Mouse (Mus musculus) heart, adult 2 months (tissue): Measurements from ENCODE around the gene Gnpat. TPM values are rescaled to one million over a fixed set of nuclear protein-coding genes. Genes with fewer than 3 reads are reported as not detected.
A peak's percentile ranks its signal among the peaks of the same experiment; 100 is the strongest.

ENCODE experiments used
- DNase-seq, 2 experiments: peaks; one replicate each; pipeline ENCODE4 v3.0.0; 2021
- H3K27ac ChIP-seq: fragments of 200-600 bp; 2 replicates; pipeline ENCODE4 v1.8.1; 2022
- H3K27me3 ChIP-seq: fragments of 200-500 bp; 2 replicates; pipeline ENCODE4 v1.6.1; 2012; ENCODE audit warnings: mild to moderate bottlenecking, low read length, inconsistent platforms, mixed read lengths; ENCODE audit not compliant: control insufficient read depth, insufficient read depth
- H3K36me3 ChIP-seq: fragments of 200-500 bp; 2 replicates; pipeline ENCODE4 v1.6.1; 2012; ENCODE audit warnings: low read length, inconsistent platforms; ENCODE audit not compliant: control insufficient read depth, insufficient read depth
- H3K4me1 ChIP-seq: fragments of 200-500 bp; 2 replicates; pipeline ENCODE4 v1.6.1; 2011; ENCODE audit warnings: low read length; ENCODE audit not compliant: control insufficient read depth, insufficient read depth
- H3K4me3 ChIP-seq: fragments of 200-600 bp; 2 replicates; pipeline ENCODE4 v1.8.1; 2022
- H3K79me2 ChIP-seq: fragments of 200-500 bp; replicated peaks from 2 replicates; pipeline ENCODE4 v1.6.1; 2012; ENCODE audit warnings: mild to moderate bottlenecking, inconsistent platforms, low read length, moderate library complexity, mixed read lengths; ENCODE audit not compliant: control insufficient read depth, insufficient read depth
- H3K9ac ChIP-seq: fragments of 200-500 bp; 2 replicates; pipeline ENCODE4 v1.6.1; 2012; ENCODE audit warnings: low read depth, mild to moderate bottlenecking, control low read depth, inconsistent platforms, low read length, mixed read lengths
- CTCF ChIP-seq: fragments of 200-600 bp; IDR thresholded peaks from 2 replicates; pipeline ENCODE4 v1.8.1; 2022; ENCODE audit warnings: antibody characterized with exemption, mild to moderate bottlenecking, moderate library complexity
- EP300 ChIP-seq: fragments of 200-500 bp; IDR thresholded peaks from 2 replicates; pipeline ENCODE4 v1.6.1; 2011; ENCODE audit warnings: low read depth, low read length, control low read depth; ENCODE audit not compliant: insufficient read depth
- POLR2A ChIP-seq: fragments of 200-500 bp; IDR thresholded peaks from 2 replicates; pipeline ENCODE4 v1.6.1; 2011; ENCODE audit warnings: mild to moderate bottlenecking, low read depth, low read length, control low read depth; ENCODE audit not compliant: insufficient read depth
- WGBS: fragments of 180-500 bp; shearing (Covaris S2); methylation state at CpG from one replicate; pipeline ENCODE4 v1.1.7; 2018; 5-methylcytosine and 5-hydroxymethylcytosine counted together
- intact Hi-C: fragments of 180-260 bp; cut with DNase I; formaldehyde crosslinking; loops from one replicate; pipeline ENCODE4 v1.15.1; 2025
- long read RNA-seq: library from polyadenylated mRNA; stranded (forward); transcript quantifications from one replicate; pipeline ENCODE4 v2.0.0, GENCODE M21; 2021
- polyA plus RNA-seq: library from polyadenylated mRNA; depleted of rRNA; stranded (reverse); fragments of >200 nt; gene quantifications from 2 replicates; pipeline ENCODE4 v1.2.3, GENCODE M21; 2012; rRNA removed
- total RNA-seq, 2 experiments: library from RNA; stranded (reverse); gene quantifications; 2 replicates each; pipeline ENCODE4 v1.2.3; 2021

Gene Gnpat
- 100 to 1,000 TPM; 169 to 189 TPM for total RNA-seq
- 199 and 263 TPM in 2 replicates for polyA plus RNA-seq
- long read RNA-seq, transcript Gnpat-201 (16 exons, 2,984 nt) = major isoform, 127 of 173 reads
- long read RNA-seq, partial matches to known transcripts = 23 of 173 reads
- long read RNA-seq, other reads (novel, unspliced or antisense) = 22 of 173 reads

DNA sequence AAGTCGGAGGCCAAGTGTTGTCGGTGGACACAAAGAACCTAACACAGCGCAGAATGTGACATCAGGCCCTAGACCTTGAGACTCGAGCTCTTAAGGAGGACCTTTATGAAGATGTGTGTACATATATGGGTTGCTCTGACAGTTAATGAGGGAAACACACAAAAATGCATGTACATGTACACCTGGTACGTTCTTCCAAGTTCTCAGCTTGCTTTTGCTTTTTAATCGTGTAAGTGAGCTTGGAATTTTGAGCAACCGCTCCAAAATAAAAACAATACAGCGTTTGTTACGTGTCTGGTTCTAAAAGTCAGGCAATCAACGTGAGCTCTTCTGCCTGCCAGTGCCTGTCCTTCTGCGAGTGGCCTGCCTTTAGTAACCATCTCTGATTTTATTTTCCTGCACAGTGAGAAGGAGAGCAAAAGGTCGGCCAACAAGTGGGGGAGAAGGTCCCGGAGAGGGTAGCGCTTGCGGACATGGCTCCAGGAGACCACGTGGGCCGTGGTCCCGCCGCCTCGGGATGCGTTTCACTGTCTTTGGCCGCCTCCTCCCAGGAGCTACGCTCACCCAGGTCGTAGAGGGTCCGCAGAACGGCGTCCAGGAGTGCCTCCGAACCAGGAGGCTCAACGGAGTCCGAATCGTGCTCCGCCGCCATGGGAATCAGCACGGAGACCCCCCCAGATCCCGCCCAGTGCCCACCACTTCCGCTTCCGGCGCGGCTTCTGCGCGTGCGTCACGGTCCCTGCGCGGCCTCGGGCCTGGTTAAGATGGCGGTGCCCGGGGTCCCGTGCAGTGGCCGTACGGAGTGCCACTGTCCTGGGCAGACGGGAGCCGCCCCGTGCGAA is at the start of gene Gnpat, which contains the start of gene 2810004N23Rik:
Gnpat (plus strand) TSS at position 713 of the 842 bp plus-strand sequence.
2810004N23Rik (minus strand) TSS at position 800 of the 842 bp plus-strand sequence.
- Histone ChIP-seq H3K79me2 (no peaks in the 10 kb centered on the region; the same call in 1 of the 2 replicates), H3K4me3 (peak within 1 kb of the TSS; percentile 97), H3K27ac (peak within 1 kb of the TSS; percentile 95), H3K36me3 (peaks cover 10% of the 10 kb centered on the region), H3K27me3 (no peaks in the 10 kb centered on the region), H3K9ac (peak within 1 kb of the TSS; percentile 95), H3K4me1 (peaks cover 13% of the 10 kb centered on the region)
- TF ChIP-seq EP300 (no peak), POLR2A (peak; percentile 85)
- intact Hi-C loops = no loop called here
- WGBS = 2% methylated on average over 55 of the region's 55 CpGs
- peak; percentile 95 to 98 for DNase-seq

DNA sequence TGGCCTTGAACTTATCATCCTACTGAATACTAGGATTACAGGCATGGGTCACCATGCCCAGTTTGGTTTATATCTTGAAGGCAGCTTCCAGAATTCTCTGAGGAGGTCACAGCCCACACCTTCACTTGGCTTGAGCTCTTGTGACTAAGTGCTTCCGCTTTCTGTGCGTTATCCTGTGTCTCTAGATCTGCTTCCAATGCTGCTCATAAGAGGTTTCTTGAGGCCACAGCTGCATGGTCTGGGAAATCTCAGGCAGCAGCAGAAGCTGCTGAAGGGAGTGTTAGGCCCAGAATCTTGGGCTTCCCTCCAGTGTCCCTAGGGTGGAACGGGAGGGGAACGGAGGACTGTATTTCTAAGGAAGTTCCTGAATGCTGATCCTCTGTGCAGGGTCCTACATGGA is 49.5 kb upstream of the Gnpat start:
- H3K9ac ChIP-seq = no peak overlapping the region
- intact Hi-C loops = no loop called here

DNA sequence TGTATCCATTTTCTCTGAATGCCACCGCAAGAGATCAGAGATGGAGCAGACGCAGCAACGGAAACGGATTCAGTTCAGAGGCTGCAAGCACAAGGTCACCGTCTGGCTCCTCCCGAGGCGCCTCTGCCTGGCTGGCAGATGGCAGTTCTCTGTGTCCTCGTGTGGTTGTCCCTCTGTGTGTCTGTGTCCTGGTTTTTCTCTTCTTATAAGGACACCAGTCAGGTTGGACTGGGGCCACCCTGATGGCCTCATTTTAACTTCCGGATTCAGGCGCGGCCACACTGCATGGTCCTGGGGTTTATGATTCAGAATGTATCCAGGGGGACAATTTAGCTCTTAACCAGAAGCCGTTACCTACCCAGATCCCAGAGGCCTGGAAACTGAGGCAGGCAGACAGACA is 47.0 kb upstream of the Gnpat start:
- H3K4me3 ChIP-seq = no peak overlapping the region
- DNase-seq = no peak
- no peak for TF ChIP-seq POLR2A
- no peak for TF ChIP-seq CTCF
- no peak for TF ChIP-seq EP300
- H3K79me2 ChIP-seq = no peaks in the 10 kb centered on the region
- no peak overlapping the region for H3K27ac ChIP-seq
- no peaks in the 10 kb centered on the region for H3K36me3 ChIP-seq
- no peak overlapping the region for H3K9ac ChIP-seq
- intact Hi-C loops = no loop called here
- no peaks in the 10 kb centered on the region for H3K27me3 ChIP-seq
- no peaks in the 10 kb centered on the region for H3K4me1 ChIP-seq
- WGBS = 75% methylated on average over 12 of the region's 12 CpGs

More for the DNA sequence above, 49.5 kb upstream of the Gnpat start:
- WGBS = 63% methylated on average over 4 of the region's 4 CpGs
- Histone ChIP-seq H3K27ac (no peak overlapping the region), H3K27me3 (no peaks in the 10 kb centered on the region), H3K79me2 (no peaks in the 10 kb centered on the region), H3K36me3 (no peaks in the 10 kb centered on the region), H3K4me1 (no peaks in the 10 kb centered on the region), H3K4me3 (no peak overlapping the region)
- no peak for DNase-seq
- TF ChIP-seq POLR2A = no peak
- TF ChIP-seq CTCF = no peak
- TF ChIP-seq EP300 = no peak

DNA sequence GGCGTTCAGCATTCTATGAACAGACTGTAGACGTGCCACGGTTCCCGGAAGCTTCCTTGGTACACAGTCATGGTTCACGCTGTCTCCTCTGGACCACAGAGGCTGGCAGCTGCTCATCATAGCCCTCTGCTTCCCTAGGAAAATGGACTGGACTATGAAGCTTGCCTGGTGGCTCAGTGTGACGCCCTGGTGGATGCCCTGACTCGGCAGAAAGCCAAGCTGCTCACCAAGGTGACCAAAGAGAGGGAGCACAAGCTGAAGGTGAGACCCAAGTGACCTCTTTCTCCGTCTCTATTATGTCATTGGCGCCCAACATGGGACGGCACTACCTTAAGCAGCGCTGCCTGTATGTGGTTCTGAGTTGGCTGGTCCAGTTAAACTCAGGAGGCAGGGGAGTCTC is 46.0 kb upstream of the Gnpat start:
- intact Hi-C loops = no loop called here
- no peaks in the 10 kb centered on the region for H3K4me1 ChIP-seq
- no peaks in the 10 kb centered on the region for H3K27me3 ChIP-seq
- no peak for DNase-seq
- H3K27ac ChIP-seq = no peak overlapping the region
- no peak overlapping the region for H3K4me3 ChIP-seq
- H3K36me3 ChIP-seq = no peaks in the 10 kb centered on the region
- no peak overlapping the region for H3K9ac ChIP-seq
- no peaks in the 10 kb centered on the region for H3K79me2 ChIP-seq
- 91% methylated on average over 11 of the region's 11 CpGs for WGBS
- TF ChIP-seq POLR2A = no peak
- no peak for TF ChIP-seq EP300
- TF ChIP-seq CTCF = no peak

DNA sequence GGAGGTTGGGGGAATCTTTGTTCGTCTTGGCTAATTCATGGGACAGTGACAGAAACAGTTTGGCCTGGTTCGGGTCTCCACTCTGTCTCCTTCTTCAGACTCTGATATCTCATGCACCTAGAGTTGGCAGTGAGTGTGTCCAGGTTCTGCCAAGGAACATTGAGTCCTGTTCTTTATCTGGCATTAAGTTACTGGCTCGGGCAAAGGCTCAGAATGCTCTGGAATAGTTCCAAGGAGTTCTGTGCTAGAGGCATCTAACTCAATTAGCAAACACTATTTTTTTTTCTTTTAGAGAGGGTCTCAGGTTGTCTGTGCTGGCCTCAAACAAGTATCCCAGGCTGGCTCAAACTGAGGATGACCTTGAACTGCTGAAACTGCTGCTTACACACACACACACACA is 45.5 kb upstream of the Gnpat start:
- H3K4me1 ChIP-seq = no peaks in the 10 kb centered on the region
- 60% methylated on average over 3 of the region's 3 CpGs for WGBS
- no peak for TF ChIP-seq CTCF
- TF ChIP-seq EP300 = no peak
- TF ChIP-seq POLR2A = no peak
- no peak overlapping the region for H3K27ac ChIP-seq
- no peak overlapping the region for H3K4me3 ChIP-seq
- H3K9ac ChIP-seq = no peak overlapping the region
- H3K79me2 ChIP-seq = no peaks in the 10 kb centered on the region
- no peak for DNase-seq
- H3K27me3 ChIP-seq = no peaks in the 10 kb centered on the region
- intact Hi-C loops = no loop called here
- no peaks in the 10 kb centered on the region for H3K36me3 ChIP-seq

DNA sequence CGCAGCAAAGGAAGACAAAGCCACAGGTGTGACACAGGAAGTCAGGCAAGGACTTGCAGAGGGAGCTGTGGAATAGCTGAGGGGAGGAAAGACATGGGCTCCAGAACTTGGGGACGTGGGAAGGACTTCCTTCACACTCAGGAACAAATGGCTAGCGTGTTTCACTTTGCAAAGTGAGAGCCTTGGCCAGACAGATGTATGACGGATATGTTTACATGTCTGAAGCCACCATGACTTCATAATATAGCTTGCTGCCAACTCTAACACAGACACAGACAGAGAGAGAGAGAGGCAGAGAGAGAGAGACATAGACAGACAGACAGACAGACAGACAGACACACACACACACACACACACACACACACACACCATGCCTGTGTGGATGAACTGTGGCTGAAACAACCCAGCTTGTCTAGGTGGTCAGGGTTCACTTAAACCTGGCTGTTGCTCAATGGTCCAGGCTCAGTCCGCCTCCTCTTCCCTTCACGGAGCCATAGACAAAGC is 43.2 kb upstream of the Gnpat start:
- no peak overlapping the region for H3K9ac ChIP-seq
- intact Hi-C loops = no loop called here
- H3K27me3 ChIP-seq = no peaks in the 10 kb centered on the region

More for the DNA sequence above, 43.2 kb upstream of the Gnpat start:
- 59% methylated on average over 6 of the region's 6 CpGs for WGBS
- H3K36me3 ChIP-seq = no peaks in the 10 kb centered on the region
- no peaks in the 10 kb centered on the region for H3K79me2 ChIP-seq
- no peak overlapping the region for H3K27ac ChIP-seq
- H3K4me1 ChIP-seq = no peaks in the 10 kb centered on the region
- no peak for DNase-seq
- TF ChIP-seq CTCF (no peak), EP300 (no peak), POLR2A (no peak)
- no peak overlapping the region for H3K4me3 ChIP-seq
